Mouse (Mus musculus) gastrocnemius, postnatal 10 days (tissue): ENCODE measurements around the gene Gmfg. TPM values are rescaled to one million over a fixed set of nuclear protein-coding genes. Genes with fewer than 3 reads are reported as not detected.

Experiments used
- DNase-seq: peaks from one replicate; pipeline ENCODE4 v3.0.0; 2021; ENCODE audit warnings: mixed read lengths
- long read RNA-seq, 2 experiments: library from polyadenylated mRNA; stranded (forward); transcript quantifications; one replicate each; pipeline ENCODE4 v2.0.0; 2021
- total RNA-seq, 2 experiments: library from RNA; stranded (reverse); gene quantifications; 2 replicates each; pipeline ENCODE4 v1.2.3; 2021

The Gmfg gene
- 10 to 100 TPM in 1 of 2 experiments, 1 to 10 TPM in 1; 10.0 to 10.8 TPM for total RNA-seq
- long read RNA-seq, experiment 1, partial matches to known transcripts, result 1 of 3 reads
- long read RNA-seq, experiment 1, other reads (novel, unspliced or antisense), result 1 of 3 reads
- long read RNA-seq, experiment 2, partial matches to known transcripts, result 1 of 5 reads
- long read RNA-seq, experiment 2, other reads (novel, unspliced or antisense), result 1 of 5 reads

DNA sequence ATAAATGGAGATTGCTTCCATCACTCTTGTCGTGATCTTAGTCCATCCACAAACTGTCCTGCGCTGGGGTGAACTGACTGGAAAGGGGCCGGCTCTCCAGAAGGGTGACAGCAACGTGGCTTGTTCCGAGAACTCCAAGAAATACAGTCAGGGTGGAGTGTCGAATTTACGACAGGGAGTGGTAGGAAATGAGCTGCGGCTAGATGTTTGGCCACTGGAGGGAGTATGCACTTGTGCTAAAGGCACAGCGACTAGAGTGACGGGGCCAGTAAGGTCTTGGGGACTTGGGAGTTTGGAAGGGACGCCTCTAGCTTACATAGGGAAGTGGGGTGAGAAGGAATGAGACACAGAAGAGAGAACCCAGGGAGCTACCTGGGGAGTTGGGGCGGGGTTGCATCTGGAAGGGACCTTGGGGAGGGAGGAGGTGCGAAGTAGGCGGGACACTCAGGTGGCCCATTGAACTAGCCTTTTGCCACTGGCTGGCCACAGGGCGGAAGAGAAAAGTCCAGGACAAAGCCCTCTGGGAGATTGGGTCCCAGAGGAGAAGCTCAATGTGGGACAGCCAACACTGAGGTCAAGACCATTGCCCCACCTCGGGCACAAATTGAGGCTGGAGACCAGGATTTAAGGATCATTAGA lies at the start of gene Gmfg:
Gmfg (plus strand) TSS at position 516 of the 639 bp plus-strand sequence.
- DNase-seq, result peak; percentile 67

DNA sequence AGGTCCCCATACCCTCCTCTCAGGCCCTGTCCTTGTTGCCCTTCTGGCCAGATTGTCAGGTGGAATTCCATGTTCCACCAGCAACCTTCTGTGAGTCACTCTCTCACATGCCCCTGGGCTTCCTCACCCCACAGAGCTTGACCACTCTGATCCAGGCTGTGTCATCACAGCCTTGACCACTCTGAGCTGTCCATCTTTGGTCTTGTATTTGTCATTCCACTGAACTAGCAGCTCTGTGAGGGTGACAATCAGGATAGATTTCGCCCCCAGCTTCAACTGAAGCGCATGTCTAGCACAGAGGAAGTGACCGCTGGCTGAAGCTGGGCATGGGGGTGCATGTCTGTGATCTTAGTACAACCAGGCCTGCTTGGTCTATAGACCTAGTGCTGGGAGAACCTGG lies 46.9 kb upstream of the Gmfg start:
- DNase-seq, result no peak

DNA sequence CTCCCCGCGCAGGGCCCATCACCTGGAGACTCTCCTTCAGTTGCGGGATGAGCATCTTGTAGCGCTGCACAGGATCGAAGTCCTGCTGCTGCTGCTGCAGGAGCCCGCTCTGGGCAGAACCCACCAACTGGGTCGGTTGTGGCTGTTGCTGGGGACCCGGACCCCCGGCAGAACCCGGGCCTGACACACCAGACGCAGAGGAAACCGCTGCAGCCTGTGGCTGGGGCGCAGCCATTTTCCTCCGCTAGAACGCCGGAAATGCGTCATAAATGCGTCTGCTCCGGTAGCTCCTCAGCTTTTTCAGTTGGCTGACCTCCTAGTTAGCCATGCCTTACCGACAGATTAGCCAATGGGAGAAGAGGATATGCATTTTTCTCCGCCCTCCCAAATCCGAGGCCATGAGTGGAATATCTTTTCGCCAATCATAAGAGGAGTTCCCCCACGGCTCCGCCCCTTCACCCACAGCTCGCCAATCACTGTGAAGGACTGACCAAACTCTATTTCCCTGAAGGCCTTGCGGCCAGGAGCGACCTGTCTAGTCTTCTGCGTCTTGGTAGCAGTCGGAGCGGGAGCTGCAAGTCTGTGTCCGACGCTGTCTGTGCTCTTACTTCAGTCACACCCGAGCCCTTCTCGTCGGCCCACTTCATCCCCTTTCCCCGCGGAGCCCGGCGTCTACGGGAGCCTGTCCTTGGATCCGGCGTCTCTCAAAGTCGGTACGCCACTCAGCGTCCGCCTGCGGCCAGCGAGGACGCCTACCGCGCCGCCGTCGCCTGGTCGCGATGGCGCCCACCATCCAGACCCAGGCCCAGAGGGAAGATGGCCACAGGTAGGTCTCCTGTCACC lies 44.6 kb upstream of the Gmfg start, which contains the start of the genes Med29 and Paf1:
Med29 (minus strand) TSS at position 280 of the 843 bp plus-strand sequence.
Paf1 (plus strand) TSS at position 523 of the 843 bp plus-strand sequence.
- DNase-seq, result peak; percentile 87

DNA sequence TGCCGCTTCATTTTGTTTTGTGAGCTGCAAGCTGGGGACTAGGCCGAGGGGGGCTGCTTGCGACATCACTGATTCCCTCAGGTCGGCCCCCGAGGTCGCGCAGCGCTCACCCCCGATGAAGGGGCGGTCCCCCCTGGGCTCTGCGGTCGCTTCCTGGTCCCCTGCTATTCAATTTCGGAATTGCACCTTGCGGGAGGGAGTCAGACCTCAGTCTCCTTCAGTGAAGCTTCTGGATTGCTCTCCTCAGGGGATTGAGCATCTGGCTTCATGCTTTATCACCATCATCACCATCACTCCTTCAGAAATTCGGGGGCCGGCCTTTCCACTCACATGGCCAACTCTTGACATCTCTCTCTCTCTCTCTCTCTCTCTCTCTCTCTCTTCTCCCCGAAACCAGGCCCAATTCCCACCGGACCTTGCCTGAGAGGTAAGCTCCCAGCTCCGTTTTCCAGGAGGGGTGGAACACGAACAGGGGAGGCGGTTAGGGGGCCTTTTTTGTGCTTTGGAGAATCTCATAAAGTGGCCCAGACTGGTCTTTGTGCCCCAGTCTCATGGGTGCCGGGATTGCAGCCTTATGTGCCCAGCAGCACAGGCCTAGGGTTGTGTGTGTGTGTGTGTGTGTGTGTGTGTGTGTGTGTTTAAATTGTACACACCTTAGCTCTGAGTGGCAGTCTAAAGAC lies 43.8 kb upstream of the Gmfg start:
- DNase-seq, result no peak

DNA sequence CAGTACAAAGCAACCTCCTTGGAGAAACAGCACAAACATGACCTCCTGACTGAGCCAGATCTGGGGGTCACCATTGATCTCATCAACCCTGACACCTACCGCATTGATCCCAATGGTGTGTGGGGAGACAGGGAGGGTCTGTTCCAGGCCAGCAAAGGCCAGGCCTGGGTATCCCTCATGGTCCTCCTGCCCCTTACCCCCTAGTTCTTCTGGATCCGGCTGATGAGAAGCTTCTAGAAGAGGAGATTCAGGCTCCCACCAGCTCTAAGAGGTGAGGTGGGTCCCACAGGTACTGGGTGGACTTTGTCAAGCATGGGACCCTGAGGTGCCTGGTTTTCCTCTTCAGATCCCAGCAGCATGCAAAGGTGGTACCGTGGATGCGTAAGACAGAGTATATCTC lies 41.8 kb upstream of the Gmfg start:
- no peak for DNase-seq

DNA sequence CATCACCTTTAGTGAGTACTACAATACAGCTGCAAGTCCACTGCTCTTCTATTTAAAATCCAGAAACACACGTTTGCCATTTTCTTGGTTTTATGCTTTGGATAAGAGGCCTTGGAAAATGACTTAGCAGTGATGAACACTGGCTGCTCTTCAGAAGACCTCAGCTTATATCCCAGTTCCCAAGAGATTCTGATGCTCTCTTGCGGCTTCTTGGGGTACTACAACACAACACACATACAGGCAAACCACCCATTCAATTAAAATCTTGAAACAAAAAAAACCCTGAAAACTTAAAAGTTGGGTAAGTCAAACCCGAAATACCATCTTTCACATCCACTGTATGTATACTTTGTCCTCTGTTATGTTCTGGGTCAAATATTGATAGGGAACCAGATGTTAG lies 39.2 kb upstream of the Gmfg start:
- DNase-seq, result no peak

DNA sequence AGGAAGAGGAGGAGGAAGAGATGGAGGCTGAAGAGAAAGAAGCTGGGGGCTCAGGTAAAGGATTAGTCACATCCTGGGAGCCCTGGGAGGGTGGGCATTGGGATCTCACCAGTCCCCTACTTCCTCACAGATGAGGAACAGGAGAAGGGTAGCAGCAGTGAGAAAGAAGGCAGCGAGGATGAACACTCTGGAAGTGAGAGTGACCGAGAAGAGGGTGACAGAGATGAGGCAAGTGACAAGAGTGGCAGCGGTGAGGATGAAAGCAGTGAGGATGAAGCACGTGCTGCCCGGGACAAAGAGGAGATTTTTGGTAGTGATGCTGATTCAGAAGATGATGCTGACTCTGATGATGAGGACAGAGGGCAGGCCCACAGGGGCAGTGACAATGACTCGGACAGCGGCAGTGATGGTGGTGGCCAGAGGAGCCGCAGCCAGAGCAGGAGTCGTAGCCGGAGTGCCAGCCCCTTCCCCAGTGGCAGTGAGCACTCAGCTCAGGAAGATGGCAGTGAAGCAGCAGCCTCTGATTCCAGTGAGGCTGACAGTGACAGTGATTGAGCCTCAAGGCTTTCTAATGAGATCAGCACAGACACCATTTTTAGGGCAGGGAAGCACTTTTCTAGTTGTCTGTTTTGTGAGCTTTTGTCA lies 38.4 kb upstream of the Gmfg start:
- DNase-seq, result no peak

DNA sequence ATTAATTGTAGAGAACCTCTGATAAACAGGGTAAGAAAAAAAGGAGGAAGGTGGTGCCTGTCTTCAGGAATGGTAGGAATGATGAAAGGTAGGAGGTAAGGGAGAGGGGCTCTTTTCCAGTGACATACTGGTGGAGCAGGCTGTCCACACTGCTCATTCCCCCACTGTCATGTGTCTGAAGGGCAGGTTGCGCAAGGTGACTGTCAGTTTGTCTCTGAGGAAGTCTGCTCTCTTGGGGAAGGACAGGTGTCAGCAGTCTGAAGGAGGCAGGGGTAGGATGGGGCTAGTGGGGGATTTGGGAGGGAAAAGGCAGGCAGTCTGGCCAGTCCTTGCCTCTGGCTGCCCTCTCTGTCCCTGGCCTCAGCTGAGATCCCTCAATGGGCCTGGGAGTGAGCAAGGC lies 36.2 kb upstream of the Gmfg start:
- no peak for DNase-seq

DNA sequence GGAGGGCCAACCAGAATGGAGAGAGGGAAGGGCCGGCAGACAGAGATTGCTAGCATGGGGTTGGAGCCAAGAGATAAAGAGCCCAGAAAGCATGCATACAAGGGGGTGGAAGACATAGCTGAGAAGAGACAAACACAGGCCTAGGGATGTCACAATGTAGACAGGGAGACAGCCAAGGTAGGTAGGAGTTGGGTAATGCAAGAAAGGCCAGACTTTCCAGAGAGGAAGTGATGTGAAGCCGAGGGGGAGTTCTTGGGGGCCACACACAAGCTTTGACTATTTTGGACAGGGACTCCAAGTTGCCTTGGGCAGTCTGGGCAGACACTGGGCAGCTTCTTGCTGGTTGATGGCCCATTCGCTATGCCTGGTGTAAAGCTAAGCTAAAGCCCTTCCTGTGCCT lies 35.3 kb upstream of the Gmfg start:
- no peak for DNase-seq

DNA sequence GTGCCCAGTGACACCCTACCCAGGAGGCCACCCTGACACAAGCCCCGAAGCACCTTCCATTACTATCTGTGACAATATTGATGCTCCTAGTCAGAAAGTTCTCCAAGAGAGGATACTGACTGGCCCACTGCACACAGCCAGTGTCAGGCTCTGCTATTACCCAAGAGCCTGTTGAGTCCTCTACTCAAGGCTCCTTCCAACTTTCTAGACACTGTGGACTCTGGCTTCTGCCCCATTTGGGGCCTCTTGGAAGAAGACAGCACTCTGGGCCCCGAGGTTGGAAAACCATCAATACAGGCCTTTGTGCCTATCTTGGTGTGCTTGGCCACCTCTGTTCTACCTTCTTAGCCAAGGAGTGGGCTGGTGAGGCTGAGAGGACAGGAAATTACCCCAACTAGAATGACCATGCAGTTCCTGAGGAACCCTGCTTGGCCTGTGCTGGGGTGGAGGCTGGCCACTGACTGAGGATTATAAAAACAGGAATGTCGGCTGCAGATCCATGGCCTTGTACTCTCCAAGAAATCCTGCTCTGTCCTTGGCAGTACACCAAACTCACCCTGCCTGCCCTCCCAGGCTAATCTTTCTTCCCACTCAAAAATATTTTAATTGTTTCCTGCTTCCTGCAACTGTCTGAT lies 26.3 kb upstream of the Gmfg start:
- DNase-seq, result peak; percentile 64

DNA sequence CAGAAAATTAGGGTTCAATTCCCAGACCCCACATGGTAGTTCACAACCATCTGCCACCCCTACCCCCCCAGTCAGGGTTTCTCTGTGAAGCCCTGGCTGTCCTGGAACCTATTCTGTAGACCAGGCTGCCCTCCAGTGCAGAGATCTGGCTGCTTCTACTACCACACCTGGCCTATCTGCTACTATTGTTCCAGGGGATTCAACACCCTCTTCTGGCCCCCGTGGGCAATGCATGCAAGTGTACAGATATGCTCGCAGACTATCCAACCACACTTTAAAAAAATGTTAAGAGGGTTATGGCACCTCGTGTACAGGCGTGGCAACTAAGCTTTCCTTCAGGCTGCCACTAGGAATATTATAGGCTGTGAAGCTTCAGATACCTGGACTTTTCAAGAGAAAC lies 24.4 kb upstream of the Gmfg start:
- DNase-seq, result no peak

DNA sequence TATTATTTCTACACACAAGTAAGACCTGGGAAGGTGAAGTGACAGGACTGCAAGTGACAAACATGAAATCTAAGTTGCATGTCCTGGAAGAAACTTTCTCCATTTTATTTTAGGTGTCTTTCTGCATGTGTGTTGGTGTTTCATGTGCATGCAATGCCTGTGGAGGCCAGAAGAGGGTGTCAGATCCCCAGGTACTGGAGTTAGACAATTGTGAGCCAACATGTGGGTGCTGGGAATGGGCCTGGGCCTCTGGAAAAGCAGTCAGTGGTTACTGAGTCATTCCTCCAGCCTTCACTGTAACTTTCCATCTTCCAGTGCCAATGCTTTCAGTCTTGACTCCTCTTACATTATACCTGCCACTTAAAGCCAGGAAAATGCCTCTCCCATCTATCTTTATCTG lies 19.9 kb upstream of the Gmfg start:
- no peak for DNase-seq

DNA sequence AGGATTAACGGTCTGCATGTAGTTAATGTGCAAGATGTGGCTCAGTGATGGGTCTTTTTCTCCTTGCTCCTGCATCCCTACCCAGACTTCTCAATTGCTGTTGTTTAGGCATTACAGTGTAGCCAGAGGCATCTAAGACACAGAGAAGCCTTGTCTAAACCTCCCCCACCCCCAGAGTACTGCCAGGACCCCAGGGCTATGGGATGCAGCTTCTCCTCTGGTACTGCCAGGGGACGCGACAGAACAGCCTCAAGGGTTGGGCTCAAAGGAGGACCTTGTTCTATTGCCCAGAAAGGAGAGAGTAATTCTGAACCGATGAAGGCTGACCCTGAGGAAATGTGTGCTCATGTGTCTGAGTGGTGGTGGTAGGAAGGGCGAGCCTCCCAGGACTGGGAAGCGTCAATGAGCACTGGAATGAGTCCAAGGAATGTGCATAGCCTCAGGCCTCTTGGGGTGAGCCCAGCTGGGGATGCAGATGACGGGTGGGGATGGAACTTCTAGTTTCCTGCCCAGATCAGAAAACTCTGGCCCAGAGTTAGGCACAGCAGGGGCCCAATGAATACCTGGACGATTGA lies 19.1 kb upstream of the Gmfg start:
- peak; percentile 41 for DNase-seq

DNA sequence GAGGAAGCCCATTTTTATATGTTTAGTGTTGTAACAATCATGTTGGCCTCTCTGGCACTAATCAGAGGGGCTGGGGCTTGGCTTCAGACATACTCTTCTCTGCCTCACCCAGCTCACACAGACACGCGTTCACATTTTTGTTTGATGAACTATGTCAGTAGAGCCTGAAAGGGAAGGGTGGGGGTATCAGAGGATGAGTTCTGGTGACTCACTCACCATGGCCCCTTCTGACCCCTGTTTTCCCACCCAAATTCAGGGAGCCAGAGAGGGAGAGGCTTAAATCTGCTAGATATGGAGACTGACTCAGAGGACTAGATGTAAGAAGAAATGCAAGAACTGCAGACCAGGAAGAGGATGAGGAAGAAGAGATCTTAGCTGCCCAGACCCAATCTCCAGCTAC lies 17.8 kb upstream of the Gmfg start:
- no peak for DNase-seq

DNA sequence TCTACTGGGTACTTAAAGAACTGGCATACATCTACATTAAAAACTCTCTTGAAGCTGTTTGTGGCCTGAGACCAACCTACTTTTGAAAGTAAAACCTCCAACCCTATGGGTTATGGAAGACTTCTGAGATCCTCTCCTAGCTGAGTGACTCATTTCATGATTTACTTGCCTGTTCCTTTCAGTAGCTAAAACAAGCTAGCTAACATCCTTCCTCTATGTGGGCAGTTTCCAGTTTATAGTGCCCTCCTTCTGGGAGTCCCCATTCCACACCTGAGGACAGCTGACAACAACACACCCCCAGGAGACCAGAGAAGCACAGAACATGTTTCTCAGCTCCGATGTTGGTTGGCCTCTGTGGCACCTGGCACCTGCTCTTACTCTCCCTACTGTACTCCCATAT lies 14.2 kb upstream of the Gmfg start:
- no peak for DNase-seq

DNA sequence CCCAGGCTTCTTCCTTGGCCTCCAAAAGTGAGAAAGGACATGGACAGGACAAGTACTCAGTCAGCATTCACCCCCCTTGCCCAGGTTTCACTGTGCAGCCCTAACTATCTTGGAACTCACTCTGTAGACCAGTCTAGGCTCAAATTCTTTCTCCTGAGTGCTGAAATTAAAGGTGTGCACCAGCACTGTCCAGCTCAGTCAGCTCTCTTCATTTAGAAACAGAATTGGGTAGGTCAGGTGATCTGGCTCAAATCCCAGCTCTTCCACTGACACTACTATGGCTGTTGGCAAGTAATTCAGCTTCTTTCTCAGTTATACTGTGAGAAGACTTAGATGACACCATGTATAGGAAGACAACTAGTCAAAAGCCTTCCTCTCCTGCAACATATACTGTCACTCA lies 9.5 kb upstream of the Gmfg start:
- no peak for DNase-seq

DNA sequence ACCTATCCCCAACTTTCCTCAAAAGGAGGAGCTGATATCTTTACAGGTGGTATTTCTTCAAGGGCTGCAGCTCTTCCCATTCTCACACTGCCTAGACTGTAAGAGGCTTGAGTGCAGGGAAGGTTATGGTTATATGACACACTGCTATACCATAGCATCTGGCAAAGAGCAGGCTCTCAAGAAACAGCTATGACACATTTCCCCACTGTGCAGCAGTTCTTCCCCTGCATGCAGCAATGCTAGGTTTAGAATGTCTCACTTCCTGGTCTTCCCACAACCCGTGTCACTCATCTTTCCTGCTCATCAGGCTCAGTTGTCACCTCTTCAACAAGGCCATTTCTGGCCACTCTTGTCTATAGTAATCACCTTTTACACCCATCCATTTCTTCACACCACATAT lies 6.7 kb upstream of the Gmfg start:
- no peak for DNase-seq

DNA sequence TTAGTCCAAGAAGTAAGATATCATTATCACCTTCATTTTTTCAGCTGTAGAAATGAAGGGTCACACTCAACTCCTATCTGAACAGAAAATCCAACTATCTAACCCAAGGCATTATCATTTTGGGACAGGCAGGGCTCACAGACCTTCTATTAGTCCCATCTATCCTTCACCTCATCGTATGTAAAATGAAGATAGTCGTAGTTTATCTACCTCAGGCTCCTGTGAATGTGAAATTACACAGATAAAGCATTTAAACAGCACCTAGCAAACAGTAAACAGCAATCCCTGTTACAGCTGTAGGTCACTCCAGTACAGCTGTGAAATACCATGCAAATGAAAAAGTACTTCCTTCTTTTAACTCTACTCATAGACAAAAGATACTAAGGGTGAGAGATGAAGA lies 5.0 kb upstream of the Gmfg start:
- DNase-seq, result no peak

DNA sequence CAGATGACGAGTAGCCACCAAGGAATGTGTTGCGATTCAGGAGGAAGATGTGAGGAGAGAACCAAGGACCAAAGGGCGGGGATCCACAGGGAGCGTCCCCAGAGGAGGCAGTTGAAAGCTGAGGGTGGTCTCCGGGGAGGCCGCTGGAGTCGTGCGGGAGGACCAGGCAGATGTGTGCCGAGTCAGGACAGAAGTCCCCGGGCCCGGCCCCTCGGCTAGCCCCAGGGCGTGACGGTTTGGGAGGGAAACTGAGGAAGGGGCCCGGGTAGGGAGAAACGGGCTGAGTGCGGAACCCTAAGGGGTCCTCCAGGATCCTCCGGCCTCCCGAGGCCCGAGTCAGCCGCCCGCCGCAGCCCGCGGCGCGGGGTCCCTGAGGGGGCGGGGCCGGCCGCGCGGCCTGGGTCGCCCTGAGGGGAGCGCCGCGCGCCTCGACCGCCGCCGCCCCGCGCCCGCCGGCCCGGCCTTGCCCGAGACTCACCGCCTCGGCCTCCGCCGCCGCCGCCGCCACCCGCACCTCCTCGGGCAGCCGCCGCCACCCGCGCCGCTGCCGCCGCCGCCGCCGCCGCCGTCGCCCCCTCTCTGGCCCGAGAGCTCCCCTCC lies 1.5 kb upstream of the Gmfg start:
- DNase-seq, result peak; percentile 43

DNA sequence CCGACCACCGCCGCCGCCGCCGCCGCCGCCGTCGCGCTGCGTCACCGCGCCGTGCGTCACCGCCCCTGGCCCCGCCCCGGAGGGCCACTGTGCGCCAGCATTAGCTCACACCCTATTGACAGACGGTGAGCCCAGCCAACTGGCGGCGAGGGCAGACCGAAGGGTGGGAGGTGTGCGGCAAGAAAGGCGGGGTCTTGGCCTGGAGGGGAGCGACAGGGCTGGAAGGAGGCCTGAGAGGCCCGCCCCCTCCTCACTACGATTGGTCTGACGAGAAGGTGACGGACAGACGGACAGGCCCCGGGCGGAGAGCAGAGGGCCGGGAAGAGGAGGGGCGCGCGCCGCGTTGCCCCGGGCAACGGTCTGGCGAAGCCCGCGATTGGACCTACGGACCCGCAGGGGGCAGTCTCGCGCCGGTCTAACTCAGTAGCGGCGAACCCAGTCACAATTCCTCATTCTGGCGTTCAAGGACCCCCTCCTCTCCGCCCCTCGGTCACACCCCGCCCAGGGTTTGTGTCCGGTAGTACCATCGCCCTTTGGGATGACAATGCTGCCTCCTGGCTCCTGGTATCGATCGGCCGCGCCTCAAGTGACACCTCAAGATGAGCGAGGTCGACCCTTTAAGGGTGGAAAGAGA lies 859 bp upstream of the Gmfg start:
- DNase-seq, result peak; percentile 100
